ENCODE assay signal across 10 mouse cellular contexts in the genomic region with DNA sequence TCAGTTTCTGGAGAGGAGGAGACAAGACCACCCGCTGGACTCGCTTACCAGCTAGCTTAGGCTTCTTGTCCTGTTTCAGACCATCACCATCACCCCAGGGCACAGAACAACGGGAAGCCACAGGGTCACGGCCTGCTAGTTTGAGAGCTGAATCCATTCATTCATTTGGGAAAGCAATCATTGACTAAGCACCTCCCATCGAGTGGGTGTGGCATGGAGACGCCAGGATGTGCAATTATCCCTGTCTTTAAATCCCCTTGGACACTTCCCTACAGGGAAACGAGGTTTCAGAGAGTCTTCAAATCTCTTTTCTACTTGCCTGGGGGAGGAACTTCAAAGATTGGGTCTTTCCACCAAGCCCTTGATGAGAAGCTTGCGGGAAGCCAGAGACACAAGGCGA.
A peak's percentile ranks its signal among the peaks of the same experiment; 100 is the strongest.
DNase-seq lines count a peak whose midpoint lies in the region; ATAC-seq lines count a peak whose summit lies in the region.
"Had no signal": no experiment of that assay in that cellular context is flagged by ENCODE, and none has a peak within 500 bp of the region (broad histone marks: within the 10 kb centered on the region; RNA-seq: fewer than 3 reads in every experiment).

No protein-coding gene starts in this region.

- DNase-seq in lung, adult 18-20 months, result no peak
- DNase-seq in embryo, embryonic 10.5 days (ENCODE audit: low spot score), result peak; percentile 74
- no peak for DNase-seq in adrenal gland, postnatal 36 days
- no peak for DNase-seq in urinary bladder, postnatal 36 days (ENCODE audit: low spot score in 2 of 2)
- DNase-seq: B cell, adult 2 months; spleen, adult 18-20 months had no signal

- H3K4me1 ChIP-seq in forebrain, embryonic 12.5 days, result peaks cover 26% of the 10 kb centered on the region
- peaks cover 21% of the 10 kb centered on the region for H3K4me1 ChIP-seq in forebrain, embryonic 13.5 days
- peaks cover 17% of the 10 kb centered on the region for H3K4me1 ChIP-seq in lung, embryonic 15.5 days

- no peaks in the 10 kb centered on the region for H3K27me3 ChIP-seq in forebrain, embryonic 12.5 days
- H3K27me3 ChIP-seq in forebrain, embryonic 13.5 days, result no peaks in the 10 kb centered on the region
- no peaks in the 10 kb centered on the region for H3K27me3 ChIP-seq in lung, embryonic 15.5 days

- no peak overlapping the region for H3K9ac ChIP-seq in forebrain, embryonic 12.5 days
- no peak overlapping the region for H3K9ac ChIP-seq in forebrain, embryonic 13.5 days
- H3K9ac ChIP-seq in lung, embryonic 15.5 days, result no peak overlapping the region

- H3K36me3 ChIP-seq in forebrain, embryonic 12.5 days (replicated peaks), result no peaks in the 10 kb centered on the region
- no peaks in the 10 kb centered on the region for H3K36me3 ChIP-seq in forebrain, embryonic 13.5 days (ENCODE audit: poor library complexity, severe bottlenecking)
- H3K36me3 ChIP-seq in lung, embryonic 15.5 days, result no peaks in the 10 kb centered on the region
- no peaks in the 10 kb centered on the region for H3K36me3 ChIP-seq in macrophage (ENCODE audit: inconsistent target)

- H3K79me2 ChIP-seq in macrophage (ENCODE audit: inconsistent target), result no peaks in the 10 kb centered on the region

- H3K4me2 ChIP-seq in forebrain, embryonic 12.5 days, result peak overlapping the region; percentile 8; the same call in 1 of the 2 replicates
- no peak overlapping the region for H3K4me2 ChIP-seq in forebrain, embryonic 13.5 days
- H3K4me2 ChIP-seq in lung, embryonic 15.5 days, result peak overlapping the region; percentile 14; the same call in 1 of the 2 replicates

- H3K9me3 ChIP-seq in forebrain, embryonic 12.5 days, result 0 out of 2 replicates have a peak, but pooled peaks cover 3% of the 10 kb centered on the region
- no peaks in the 10 kb centered on the region for H3K9me3 ChIP-seq in forebrain, embryonic 13.5 days (replicated peaks)
- no peaks in the 10 kb centered on the region for H3K9me3 ChIP-seq in lung, embryonic 15.5 days

- no peak overlapping the region for H3K27ac ChIP-seq in forebrain, embryonic 12.5 days
- no peak overlapping the region for H3K27ac ChIP-seq in forebrain, embryonic 13.5 days
- no peak overlapping the region for H3K27ac ChIP-seq in lung, embryonic 15.5 days
- H3K27ac ChIP-seq in macrophage, result peak overlapping the region; percentile 64

- WGBS in forebrain, embryonic 12.5 days, result 15% methylated on average over 9 of the region's 9 CpGs
- 11% methylated on average over 9 of the region's 9 CpGs for WGBS in forebrain, embryonic 13.5 days
- WGBS in lung, embryonic 15.5 days, result 29% methylated on average over 9 of the region's 9 CpGs
- WGBS in macrophage (ENCODE audit: missing documents), result 19% methylated on average over 7 of the region's 9 CpGs

- no peak overlapping the region for H3K4me3 ChIP-seq in forebrain, embryonic 12.5 days (replicated peaks)
- no peak overlapping the region for H3K4me3 ChIP-seq in forebrain, embryonic 13.5 days
- H3K4me3 ChIP-seq in lung, embryonic 15.5 days, result no peak overlapping the region
- H3K4me3 ChIP-seq in macrophage (ENCODE audit: inconsistent target), result peak overlapping the region; percentile 14

- no peak for ATAC-seq in forebrain, embryonic 12.5 days (ENCODE audit: low FRiP score)
- ATAC-seq in forebrain, embryonic 13.5 days, result no peak
- ATAC-seq in lung, embryonic 15.5 days (ENCODE audit: borderline replicate concordance, extremely low read depth, low FRiP score, low TSS enrichment), result no peak
